Mouse (Mus musculus): Measurements from ENCODE around the gene Zcchc10.
"Not testable (repeated sequence)": the region's sequence is repeated elsewhere in the genome, so short reads cannot be mapped to it uniquely, and the experiment has no call there.

The Zcchc10 gene

DNA sequence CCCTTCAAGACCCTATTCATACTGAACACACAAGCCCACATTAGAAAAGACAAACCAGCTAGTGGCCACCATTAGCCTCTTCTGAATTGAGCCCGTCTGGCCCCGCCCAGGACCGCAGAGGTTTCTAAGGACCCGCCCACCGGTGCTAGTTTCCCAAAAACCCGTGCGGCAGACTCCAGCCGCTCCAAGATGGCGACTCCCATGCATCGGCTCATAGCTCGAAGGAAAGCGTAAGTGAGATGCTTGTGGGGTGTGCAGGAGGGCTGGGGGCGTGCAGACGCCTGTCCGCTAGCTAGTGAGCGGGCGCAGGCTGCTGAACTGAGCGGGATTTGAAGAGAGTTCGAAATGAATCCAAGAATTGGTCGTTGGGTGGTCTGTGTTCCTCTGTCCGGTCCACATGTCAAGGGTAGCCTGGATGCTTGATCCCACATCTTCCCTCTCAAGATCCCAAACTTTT is at the start of gene Zcchc10:
Zcchc10 (plus strand) TSS at position 168 of the 457 bp plus-strand sequence.
- peak; percentile 94 for DNase-seq (ENCODE audit: low read depth, low spot score)

DNA sequence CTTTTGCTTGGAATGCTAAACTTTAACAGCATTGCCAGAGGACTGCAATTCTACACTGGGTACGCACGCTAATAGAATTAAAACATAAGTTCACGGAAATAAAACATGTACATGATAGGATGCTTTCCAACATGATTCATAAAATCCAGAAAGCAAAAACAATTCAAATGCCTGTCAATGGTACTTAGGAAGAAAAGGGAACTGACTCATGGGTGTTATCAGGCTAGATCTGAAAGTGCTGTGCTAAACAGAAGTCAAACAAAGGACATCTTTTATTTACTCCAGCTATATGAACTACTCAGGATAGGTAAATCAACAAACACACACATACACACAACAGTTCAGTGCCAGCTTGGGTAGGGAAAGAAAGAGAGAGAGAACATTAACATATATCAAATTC is 49.1 kb upstream of the Zcchc10 start:
- DNase-seq (ENCODE audit: low read depth, low spot score), result no peak

GRCm38 (mm10) chr11:53278411-53278810 is 46.1 kb upstream of the Zcchc10 start:
- DNase-seq (ENCODE audit: low read depth, low spot score), result no peak

DNA sequence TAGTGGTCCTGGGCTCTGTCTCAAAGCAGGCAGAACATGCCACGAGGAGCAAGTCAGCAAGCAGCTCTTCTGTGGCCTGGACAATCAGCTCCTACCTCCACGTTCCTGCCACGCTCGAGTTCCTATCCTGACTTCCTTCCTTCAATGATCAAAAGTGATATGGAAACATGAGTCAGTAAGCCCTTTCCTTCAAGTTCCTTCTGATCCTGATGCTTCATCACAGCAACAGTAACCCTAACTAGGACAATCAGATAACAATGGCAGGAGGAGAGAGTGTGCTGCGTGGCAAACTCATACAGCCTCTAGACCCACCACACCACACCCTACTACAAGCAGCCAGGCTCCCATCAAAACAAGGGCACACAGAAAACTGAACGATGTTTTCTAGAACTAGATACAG is 38.6 kb upstream of the Zcchc10 start:
- no peak for DNase-seq (ENCODE audit: low read depth, low spot score)

DNA sequence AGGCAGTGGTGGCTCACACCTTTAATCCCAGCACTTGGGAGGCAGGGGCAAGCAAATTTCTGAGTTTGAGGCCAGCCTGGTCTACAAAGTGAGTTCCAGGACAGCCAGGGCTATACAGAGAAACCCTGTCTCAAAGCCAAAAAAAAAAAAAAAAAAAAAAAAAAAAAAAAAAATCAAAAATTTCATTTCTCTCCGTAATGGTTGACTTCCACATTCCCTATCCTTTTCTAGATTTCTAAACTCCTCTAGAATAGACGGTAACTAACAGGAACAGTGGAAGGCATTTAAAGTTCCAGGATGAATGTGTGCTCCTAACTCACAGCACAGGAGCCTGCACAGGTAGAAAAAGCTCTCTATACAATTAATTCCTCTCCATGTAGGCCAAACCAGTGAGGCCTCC is 34.3 kb upstream of the Zcchc10 start:
- DNase-seq (ENCODE audit: low read depth, low spot score), result not testable (repeated sequence)

DNA sequence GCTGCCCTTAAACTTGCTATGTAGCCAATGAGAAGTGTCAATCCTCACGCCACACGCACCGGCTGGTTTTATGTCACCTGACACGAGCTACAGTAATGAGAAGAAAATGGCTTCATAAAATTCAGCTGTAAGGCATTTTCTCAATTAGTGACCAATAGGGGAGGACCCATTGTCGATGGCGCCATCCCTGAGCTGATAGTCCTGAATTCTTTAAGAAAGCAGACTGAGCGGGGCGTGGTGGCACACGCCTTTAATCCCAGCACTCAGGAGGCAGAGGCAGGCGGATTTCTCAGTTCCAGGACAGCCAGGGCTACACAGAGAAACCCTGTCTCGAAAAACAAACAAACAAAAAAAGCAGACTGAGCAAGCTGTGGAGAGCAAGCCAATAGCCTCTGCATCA is 33.6 kb upstream of the Zcchc10 start:
- peak; percentile 79 for DNase-seq (ENCODE audit: low read depth, low spot score)

GRCm38 (mm10) chr11:53294441-53294840 is 30.0 kb upstream of the Zcchc10 start:
- DNase-seq (ENCODE audit: low read depth, low spot score), result no peak

DNA sequence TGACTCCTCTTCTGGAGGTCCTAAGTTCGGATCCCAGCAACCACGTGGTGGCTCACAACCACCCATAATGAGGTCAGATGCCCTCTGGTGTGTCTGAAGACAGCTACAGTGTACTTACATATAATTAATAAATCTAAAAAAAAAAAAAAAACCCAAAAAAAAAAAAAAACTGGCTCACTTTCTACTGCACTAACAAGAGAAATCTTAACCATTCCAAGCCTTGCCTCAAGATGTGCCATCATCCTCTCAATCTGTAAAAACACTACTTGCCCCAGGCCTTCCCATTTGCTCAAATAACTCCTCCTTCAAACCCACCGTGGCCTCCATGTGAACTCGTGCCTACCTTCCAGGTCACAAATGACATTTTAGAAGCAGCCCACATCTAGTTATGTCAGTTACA is 27.6 kb upstream of the Zcchc10 start:
- no peak for DNase-seq (ENCODE audit: low read depth, low spot score)

DNA sequence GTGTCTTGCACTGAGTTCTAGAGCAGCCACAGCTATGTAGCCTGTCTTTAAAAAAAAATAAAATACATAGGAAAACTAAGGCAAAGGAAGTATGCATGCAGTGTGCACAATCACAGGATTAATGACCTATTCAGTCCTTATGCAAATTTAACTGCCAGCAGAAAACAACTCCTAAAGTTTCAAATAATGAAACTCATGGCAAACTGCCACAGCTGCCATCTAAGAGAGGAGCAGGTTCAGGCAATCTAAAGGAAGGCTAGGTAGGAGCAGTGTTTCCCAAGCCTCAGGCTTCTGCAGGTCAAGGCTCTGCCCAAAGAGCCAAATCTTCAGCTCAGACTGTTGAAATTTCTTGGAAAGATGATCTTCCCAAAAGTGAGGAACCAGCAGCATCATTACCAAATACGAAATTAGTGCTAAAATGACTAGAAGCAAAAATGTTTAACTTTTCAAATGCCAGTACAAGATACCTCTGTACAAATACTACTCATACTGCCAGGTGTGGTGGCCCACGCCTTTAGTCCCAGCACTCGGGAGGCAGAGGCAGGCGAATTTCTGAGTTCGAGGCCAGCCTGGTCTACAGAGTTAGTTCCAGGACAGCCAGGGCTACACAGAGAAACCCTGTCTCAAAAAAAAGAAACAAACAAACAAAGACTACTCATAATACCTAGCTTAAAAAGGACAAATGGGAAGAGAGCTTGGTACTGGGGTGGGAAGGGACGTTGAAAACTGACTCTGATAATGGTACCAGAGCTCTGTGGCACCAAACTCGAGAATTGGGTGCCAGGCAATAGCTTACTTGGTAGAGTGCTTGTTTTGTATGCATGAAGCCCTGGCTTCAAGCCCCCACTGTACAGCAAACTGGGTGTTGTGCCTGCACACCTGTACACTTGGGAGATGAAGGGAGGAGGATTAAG is 26.3 kb upstream of the Zcchc10 start:
- DNase-seq (ENCODE audit: low read depth, low spot score), result no peak

DNA sequence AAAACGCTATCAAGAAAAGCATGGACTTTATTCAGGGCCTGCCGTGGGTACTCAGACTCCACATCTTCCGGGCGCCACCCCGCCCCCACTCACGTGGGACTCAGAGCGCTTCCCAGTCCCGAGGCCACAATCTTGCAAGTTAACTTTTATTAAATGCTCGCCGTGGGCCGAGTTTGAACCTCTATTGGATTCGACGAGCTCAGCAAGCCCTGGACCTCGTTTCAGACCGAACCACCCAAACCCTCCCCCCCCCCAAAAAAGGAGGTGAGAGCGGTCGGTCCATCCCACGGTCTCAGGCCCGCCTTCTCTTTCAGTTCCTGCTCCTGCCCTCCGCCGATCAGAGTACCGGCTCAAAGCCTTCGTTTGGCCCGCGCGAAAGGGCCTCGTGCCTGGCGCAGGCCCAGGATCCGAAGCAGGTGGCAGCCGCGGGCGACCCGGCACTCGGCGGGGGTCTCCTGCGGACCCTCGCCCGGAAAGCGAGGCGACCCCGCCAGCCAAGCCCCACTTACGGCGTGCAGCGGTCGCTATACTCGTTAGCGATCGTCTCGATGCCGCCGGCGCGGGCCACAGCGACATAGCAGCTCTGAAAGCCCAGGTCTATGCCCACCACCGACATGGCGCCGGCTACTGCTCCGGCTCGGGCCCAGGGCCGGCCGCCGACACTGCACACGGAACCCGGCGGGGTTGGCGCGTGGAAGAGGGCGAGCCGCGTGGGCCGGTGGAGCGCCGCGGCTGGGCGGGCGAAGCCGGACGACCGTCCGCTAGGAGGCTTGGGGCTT is 24.7 kb upstream of the Zcchc10 start:
- peak; percentile 67 for DNase-seq (ENCODE audit: low read depth, low spot score)

- peak; percentile 100 for DNase-seq (ENCODE audit: low read depth, low spot score)
These were observed 23.9 kb upstream of the Zcchc10 start, which contains the start of gene Hspa4 for GRCm38 (mm10) chr11:53300330-53301166. Hspa4 (minus strand) TSS chr11:53300457.

DNA sequence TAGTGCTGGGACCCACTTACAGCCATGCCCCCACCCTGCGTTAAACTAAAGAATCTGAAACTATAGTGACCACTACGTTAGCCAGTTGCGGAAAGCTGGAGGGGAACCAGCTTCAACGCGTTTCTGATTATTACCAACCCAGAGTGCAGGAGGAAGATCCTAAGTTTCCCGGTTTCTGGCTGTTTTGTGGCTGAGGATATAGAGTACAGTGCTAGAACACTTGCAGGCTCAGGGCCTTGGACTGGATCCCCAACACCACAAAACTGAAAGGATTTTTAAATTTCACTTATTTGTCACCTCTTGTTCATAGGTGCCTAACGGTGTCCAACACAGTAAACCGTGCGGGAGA is 23.3 kb upstream of the Zcchc10 start:
- no peak for DNase-seq (ENCODE audit: low read depth, low spot score)

- DNase-seq (ENCODE audit: low read depth, low spot score), result peak; percentile 78
These were observed 20.2 kb upstream of the Zcchc10 start for GRCm38 (mm10) chr11:53304044-53304840.

DNA sequence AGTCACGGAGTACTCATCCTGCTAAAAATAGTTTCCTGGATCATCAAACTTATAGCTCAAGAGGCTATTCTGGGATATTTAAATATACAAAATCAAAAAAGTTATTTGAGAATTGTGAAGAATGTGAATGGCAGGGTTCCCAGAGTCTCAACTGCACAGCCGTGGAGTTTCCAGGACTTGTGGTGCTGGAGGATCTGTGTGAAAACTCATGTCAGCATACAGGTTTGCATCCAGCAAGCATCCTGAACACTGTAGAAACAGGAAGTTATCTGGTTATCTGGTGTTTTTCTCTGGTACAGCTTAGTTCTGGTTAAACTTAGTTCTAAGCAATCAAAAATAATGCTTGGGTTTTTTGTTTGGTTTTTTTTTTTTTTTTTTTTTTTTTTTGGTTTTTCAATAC is 17.5 kb upstream of the Zcchc10 start:
- DNase-seq (ENCODE audit: low read depth, low spot score), result no peak

GRCm38 (mm10) chr11:53307558-53308065 is 16.9 kb upstream of the Zcchc10 start:
- DNase-seq (ENCODE audit: low read depth, low spot score), result peak; percentile 46

GRCm38 (mm10) chr11:53308251-53308864 is 16.1 kb upstream of the Zcchc10 start:
- DNase-seq (ENCODE audit: low read depth, low spot score), result no peak

DNA sequence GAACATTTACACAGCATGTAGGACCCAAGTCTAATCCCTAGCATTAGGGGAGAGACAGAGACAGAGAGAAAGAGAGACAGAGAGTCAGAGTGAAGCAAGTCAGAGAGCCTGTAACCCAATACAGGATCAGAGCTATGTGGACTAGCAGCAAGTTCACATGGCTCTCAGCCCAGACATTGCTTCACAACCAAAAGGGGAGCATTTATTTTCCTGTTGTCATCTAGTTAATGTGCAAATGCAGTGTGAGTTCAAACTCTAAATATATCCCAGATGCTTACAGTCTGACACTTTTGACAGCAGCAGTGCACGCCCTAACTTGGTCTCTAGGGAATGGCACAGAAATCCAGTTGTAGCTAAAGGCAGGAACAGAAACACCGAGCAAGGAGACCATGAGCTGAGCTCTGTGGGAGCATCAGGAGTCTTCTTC is 15.6 kb upstream of the Zcchc10 start:
- DNase-seq (ENCODE audit: low read depth, low spot score), result no peak

GRCm38 (mm10) chr11:53311385-53311784 is 13.1 kb upstream of the Zcchc10 start:
- peak; percentile 77 for DNase-seq (ENCODE audit: low read depth, low spot score)

GRCm38 (mm10) chr11:53312823-53313222 is 11.7 kb upstream of the Zcchc10 start:
- not testable (repeated sequence) for DNase-seq (ENCODE audit: low read depth, low spot score)

GRCm38 (mm10) chr11:53314770-53315173 is 9.7 kb upstream of the Zcchc10 start:
- DNase-seq (ENCODE audit: low read depth, low spot score), result no peak

Measured in R1 (cell line).